Mouse (Mus musculus) myocyte (in vitro differentiated cells): ENCODE measurements around the gene Mkrn2os.

Experiments
- CEBPB ChIP-seq: IDR thresholded peaks from 2 replicates; pipeline ENCODE4 v1.6.1; 2011; ENCODE audit warnings: mild to moderate bottlenecking, moderate library complexity; ENCODE audit not compliant: poor library complexity, insufficient read depth, severe bottlenecking
- MAX ChIP-seq: IDR thresholded peaks from one replicate; pipeline ENCODE4 v1.6.1; 2011; ENCODE audit warnings: low read depth, mild to moderate bottlenecking, control low read depth
- MYOG ChIP-seq, 3 experiments: IDR thresholded peaks; one replicate each; pipeline ENCODE4 v1.6.1; 2011; ENCODE audit warnings: control low read depth in 2 of 3, low read depth in 2 of 3, mild to moderate bottlenecking in 2 of 3; ENCODE audit not compliant: insufficient read length in 2 of 3, control insufficient read depth in 1 of 3, insufficient read depth in 1 of 3
- POLR2A ChIP-seq: IDR thresholded peaks from one replicate; pipeline ENCODE4 v1.6.1; 2011; ENCODE audit warnings: low read depth, mild to moderate bottlenecking, control low read depth, moderate library complexity; ENCODE audit not compliant: insufficient read length
- TCF12 ChIP-seq: IDR thresholded peaks from one replicate; pipeline ENCODE4 v1.6.1; 2011; ENCODE audit warnings: mild to moderate bottlenecking, control low read depth; ENCODE audit not compliant: poor library complexity, insufficient read depth, severe bottlenecking

- TF ChIP-seq POLR2A (no peak), TCF12 (no peak), MYOG (IDR thresholded peaks at IDR 0.05; ENCODE audit: control insufficient read depth in 1 of 3, insufficient read depth in 1 of 3, insufficient read length in 2 of 3, low read depth in 2 of 3) (no peak), CEBPB (no peak), MAX (no peak)
Measured at GRCm38 (mm10) chr6:115559651-115560632, 32.4 kb downstream of the Mkrn2os start.
